Mouse (Mus musculus): ENCODE data around the gene Rnf2. TPM values are rescaled to one million over a fixed set of nuclear protein-coding genes. Genes with fewer than 3 reads are reported as not detected.

Gene Rnf2
- total and polyA plus RNA-seq, 3 experiments, result 53.4 to 134 (median 53.7) TPM

- peaks cover 14 to 43% of the 10 kb centered on the region in 2 experiments for H3K36me3 ChIP-seq (replicated peaks in 1 of 2; ENCODE audit: control insufficient read depth in 1 of 2, insufficient read depth in 1 of 2, low read length in 1 of 2)
- no peaks in the 10 kb centered on the region for H3K9me3 ChIP-seq (replicated peaks; ENCODE audit: low read length)
- no peak for TF ChIP-seq JUN (IDR thresholded peaks at IDR 0.05; ENCODE audit: insufficient read depth, low read depth, low read length)
- TF ChIP-seq UBTF (IDR thresholded peaks at IDR 0.05; ENCODE audit: low read depth, low read length), result no peak
- no peak for TF ChIP-seq TCF12 (IDR thresholded peaks at IDR 0.05; ENCODE audit: low read depth, low read length)
- no peak for TF ChIP-seq ETS1 (conservative IDR thresholded peaks at IDR 0.05; ENCODE audit: low read depth, low read length)
- H3K4me1 ChIP-seq (ENCODE audit: control insufficient read depth in 1 of 2, insufficient read depth in 2 of 2), result no peaks in the 10 kb centered on the region
- H3K79me2 ChIP-seq (replicated peaks; ENCODE audit: control insufficient read depth, extremely low read depth, insufficient read depth, poor library complexity, severe bottlenecking), result no peaks in the 10 kb centered on the region
- H3K4me3 ChIP-seq (replicated peaks in 1 of 3; ENCODE audit: low read depth in 2 of 3, low read length in 2 of 3, poor library complexity in 1 of 3), result no peak overlapping the region
- dilution Hi-C loops (cut with MboI; ENCODE audit: extremely low pct_ligation_motif_present, extremely low pct_unique_long_range_greater_than_20kb, low sequenced_read_pairs) (no loop called here), in situ Hi-C loops (cut with MboI; ENCODE audit: low pct_ligation_motif_present, low pct_unique_long_range_greater_than_20kb, low sequenced_read_pairs) (no loop called here)
- H3K27ac ChIP-seq (ENCODE audit: insufficient read depth, low read depth), result no peak overlapping the region
- no peak overlapping the region for H3K9ac ChIP-seq (ENCODE audit: insufficient read depth, low read depth)
- no peak for DNase-seq (ENCODE audit: extremely low read depth)
- no peak overlapping the region for H3K4me2 ChIP-seq (ENCODE audit: insufficient read depth, low read depth, poor library complexity, severe bottlenecking)
- no peaks in the 10 kb centered on the region for H3K27me3 ChIP-seq (replicated peaks)
Observed at GRCm38 (mm10) chr1:151409827-151410226, 90.9 kb downstream of the Rnf2 start.

Other genes starting within 250 kb of the Rnf2 start
- 77.6 and 88.1 TPM in 2 replicates for gene Ivns1abp, start 156.5 kb downstream of the Rnf2 start, total RNA-seq (2012; rRNA removed)
- gene Ivns1abp, start 156.5 kb downstream of the Rnf2 start, total RNA-seq (2014; rRNA removed), result 197 and 234 TPM in 2 replicates
- 212 and 216 TPM in 2 replicates for gene Ivns1abp, start 156.5 kb downstream of the Rnf2 start, polyA plus RNA-seq (2012; ENCODE audit: insufficient read length, low read depth)
- 10.8 and 14.8 TPM in 2 replicates for gene Swt1, start 72.5 kb downstream of the Rnf2 start, total RNA-seq (2012; rRNA removed)
- gene Swt1, start 72.5 kb downstream of the Rnf2 start, total RNA-seq (2014; rRNA removed), result 19.6 and 28.7 TPM in 2 replicates
- gene Swt1, start 72.5 kb downstream of the Rnf2 start, polyA plus RNA-seq (2012; ENCODE audit: insufficient read length, low read depth), result 6.9 and 8.0 TPM in 2 replicates
- gene Trmt1l, start 72.4 kb downstream of the Rnf2 start, total RNA-seq (2012; rRNA removed), result 21.6 and 21.8 TPM in 2 replicates
- 20.9 and 22.7 TPM in 2 replicates for gene Trmt1l, start 72.4 kb downstream of the Rnf2 start, total RNA-seq (2014; rRNA removed)
- 18.9 and 23.7 TPM in 2 replicates for gene Trmt1l, start 72.4 kb downstream of the Rnf2 start, polyA plus RNA-seq (2012; ENCODE audit: insufficient read length, low read depth)
- gene Fam129a, start 70.2 kb upstream of the Rnf2 start, total RNA-seq (2012; rRNA removed), result 25.9 and 48.3 TPM in 2 replicates
- gene Fam129a, start 70.2 kb upstream of the Rnf2 start, total RNA-seq (2014; rRNA removed), result 30.8 and 37.0 TPM in 2 replicates
- 26.2 and 27.8 TPM in 2 replicates for gene Fam129a, start 70.2 kb upstream of the Rnf2 start, polyA plus RNA-seq (2012; ENCODE audit: insufficient read length, low read depth)

Data from CH12.LX (cell line).